8 mouse cellular contexts compared by ENCODE assay signal in the genomic region with DNA sequence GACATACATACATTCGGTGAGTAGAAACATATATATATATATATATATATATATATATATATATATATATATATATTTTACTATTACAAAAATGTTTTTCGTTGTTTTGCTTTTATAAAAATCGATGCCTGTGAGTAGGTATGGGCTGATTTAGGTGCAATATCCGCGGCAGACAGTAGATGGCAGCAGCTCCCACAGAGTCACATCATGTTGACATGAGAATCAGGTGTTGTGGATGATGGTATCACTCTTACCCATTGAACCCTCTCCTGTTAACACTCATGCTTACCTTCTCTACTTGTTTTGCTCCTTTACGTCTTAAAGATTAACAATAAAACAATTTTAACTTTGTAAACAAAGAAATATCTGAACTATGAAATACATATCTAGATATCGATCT.
DNase-seq lines count a peak whose midpoint lies in the region; ATAC-seq lines count a peak whose summit lies in the region.

No protein-coding gene starts in this region.

- no peaks in the 10 kb centered on the region for H3K9me3 ChIP-seq in forebrain, embryonic 12.5 days
- H3K9me3 ChIP-seq in intestine, embryonic 16.5 days (ENCODE audit: control insufficient read depth, low read length): no peaks in the 10 kb centered on the region
- no peaks in the 10 kb centered on the region for H3K9me3 ChIP-seq in limb, embryonic 11.5 days (ENCODE audit: control insufficient read depth, low read length)

- peak; percentile 75; the same call in 1 of the 2 replicates for ATAC-seq in forebrain, embryonic 12.5 days (ENCODE audit: low FRiP score)
- peak; percentile 53 for ATAC-seq in intestine, embryonic 16.5 days
- ATAC-seq in limb, embryonic 11.5 days (ENCODE audit: insufficient number of reproducible peaks, low FRiP score, low TSS enrichment, low read depth): no peak

- no peak overlapping the region for H3K4me3 ChIP-seq in forebrain, embryonic 12.5 days (replicated peaks)
- no peak overlapping the region for H3K4me3 ChIP-seq in intestine, embryonic 16.5 days (ENCODE audit: low read length)
- no peak overlapping the region for H3K4me3 ChIP-seq in limb, embryonic 11.5 days (ENCODE audit: low read depth, low read length)

- H3K4me1 ChIP-seq in forebrain, embryonic 12.5 days: no peaks in the 10 kb centered on the region
- no peaks in the 10 kb centered on the region for H3K4me1 ChIP-seq in intestine, embryonic 16.5 days (ENCODE audit: control insufficient read depth, insufficient read depth, low read length)
- no peaks in the 10 kb centered on the region for H3K4me1 ChIP-seq in limb, embryonic 11.5 days (ENCODE audit: control insufficient read depth, insufficient read depth, low read length)

- H3K27me3 ChIP-seq in forebrain, embryonic 12.5 days: no peaks in the 10 kb centered on the region
- H3K27me3 ChIP-seq in intestine, embryonic 16.5 days (replicated peaks; ENCODE audit: control insufficient read depth, insufficient read depth, low read length): no peaks in the 10 kb centered on the region
- no peaks in the 10 kb centered on the region for H3K27me3 ChIP-seq in limb, embryonic 11.5 days (ENCODE audit: control insufficient read depth, insufficient read depth, low read length)

- no peak overlapping the region for H3K9ac ChIP-seq in forebrain, embryonic 12.5 days
- H3K9ac ChIP-seq in intestine, embryonic 16.5 days (ENCODE audit: low read depth, low read length): no peak overlapping the region
- no peak overlapping the region for H3K9ac ChIP-seq in limb, embryonic 11.5 days (ENCODE audit: low read length)

- H3K27ac ChIP-seq in forebrain, embryonic 12.5 days: no peak overlapping the region
- no peak overlapping the region for H3K27ac ChIP-seq in intestine, embryonic 16.5 days (ENCODE audit: low read length)
- H3K27ac ChIP-seq in limb, embryonic 11.5 days (replicated peaks; ENCODE audit: low read depth, low read length): no peak overlapping the region

- no peaks in the 10 kb centered on the region for H3K36me3 ChIP-seq in forebrain, embryonic 12.5 days (replicated peaks)
- H3K36me3 ChIP-seq in intestine, embryonic 16.5 days (ENCODE audit: control insufficient read depth, insufficient read depth, low read length): no peaks in the 10 kb centered on the region
- no peaks in the 10 kb centered on the region for H3K36me3 ChIP-seq in limb, embryonic 11.5 days (ENCODE audit: control insufficient read depth, insufficient read depth, low read length)

- DNase-seq in ovary, postnatal 10 days (ENCODE audit: low spot score): peak; percentile 13
- DNase-seq in ovary, adult 18-20 months (ENCODE audit: low spot score): no peak
- peak; percentile 22 for DNase-seq in c-Kit-positive CD71-negative TER-119-negative erythroid progenitor cells, embryonic 14.5 days (ENCODE audit: low read depth)
- DNase-seq in limb, embryonic 11.5 days (ENCODE audit: low spot score): peak; percentile 79
- DNase-seq in retina, postnatal 7 days (ENCODE audit: low read depth, low spot score): peak; percentile 33
- peak; percentile 49 for DNase-seq in urinary bladder, postnatal 25 days (ENCODE audit: low spot score)

- 35% methylated on average over 7 of the region's 7 CpGs for WGBS in forebrain, embryonic 12.5 days
- 32% methylated on average over 7 of the region's 7 CpGs for whole genome bisulfite sequencing in intestine, embryonic 16.5 days
- 38% methylated on average over 7 of the region's 7 CpGs for WGBS in limb, embryonic 11.5 days

- H3K4me2 ChIP-seq in forebrain, embryonic 12.5 days: no peak overlapping the region
- H3K4me2 ChIP-seq in intestine, embryonic 16.5 days (ENCODE audit: low read depth, low read length): no peak overlapping the region
- H3K4me2 ChIP-seq in limb, embryonic 11.5 days (ENCODE audit: low read depth, severe bottlenecking): no peak overlapping the region
